Mouse (Mus musculus): ENCODE results near the gene Clpsl2.

The Clpsl2 gene

GRCm38 (mm10) chr17:28556635-28557396, 7.6 kb downstream of the Clpsl2 start:
- in situ Hi-C loops (cut with MseI, MboI): no loop called here

- in situ Hi-C loops (cut with MseI, MboI): no loop called here
Observed at GRCm38 (mm10) chr17:28557772-28558171, 8.6 kb downstream of the Clpsl2 start.

- in situ Hi-C loops (cut with MseI, MboI): no loop called here
Observed at GRCm38 (mm10) chr17:28560598-28560997, 11.4 kb downstream of the Clpsl2 start, which contains the start of gene Clps. TSS of gene Clps (minus strand) at chr17:28560766.

- in situ Hi-C loops (cut with MseI, MboI): no loop called here
Observed at GRCm38 (mm10) chr17:28561613-28562012, 12.4 kb downstream of the Clpsl2 start.

- in situ Hi-C loops (cut with MseI, MboI): no loop called here
Observed at GRCm38 (mm10) chr17:28565181-28565580, 16.0 kb downstream of the Clpsl2 start.

- in situ Hi-C loops (cut with MseI, MboI): no loop called here
Observed at GRCm38 (mm10) chr17:28567541-28567940, 18.3 kb downstream of the Clpsl2 start.

GRCm38 (mm10) chr17:28571868-28572267, 22.7 kb downstream of the Clpsl2 start:
- in situ Hi-C loops (cut with MseI, MboI): no loop called here

- in situ Hi-C loops (cut with MseI, MboI): no loop called here
Observed at GRCm38 (mm10) chr17:28572521-28572920, 23.3 kb downstream of the Clpsl2 start.

- in situ Hi-C loops (cut with MseI, MboI): no loop called here
Observed at GRCm38 (mm10) chr17:28572941-28573340, 23.7 kb downstream of the Clpsl2 start.

- in situ Hi-C loops (cut with MseI, MboI): no loop called here
Observed at GRCm38 (mm10) chr17:28575244-28576125, 26.3 kb downstream of the Clpsl2 start, which contains the start of gene Lhfpl5. TSS of gene Lhfpl5 (plus strand) at chr17:28575641.

GRCm38 (mm10) chr17:28580396-28580795, 31.2 kb downstream of the Clpsl2 start:
- in situ Hi-C loops (cut with MseI, MboI): no loop called here

- in situ Hi-C loops (cut with MseI, MboI): no loop called here
Observed at GRCm38 (mm10) chr17:28581056-28581455, 31.8 kb downstream of the Clpsl2 start.

GRCm38 (mm10) chr17:28586509-28586908, 37.3 kb downstream of the Clpsl2 start:
- in situ Hi-C loops (cut with MseI, MboI): no loop called here

GRCm38 (mm10) chr17:28588591-28588990, 39.4 kb downstream of the Clpsl2 start:
- in situ Hi-C loops (cut with MseI, MboI): no loop called here

GRCm38 (mm10) chr17:28590596-28590995, 41.4 kb downstream of the Clpsl2 start:
- in situ Hi-C loops (cut with MseI, MboI): no loop called here

GRCm38 (mm10) chr17:28591476-28591875, 42.3 kb downstream of the Clpsl2 start:
- in situ Hi-C loops (cut with MseI, MboI): no loop called here

- in situ Hi-C loops (cut with MseI, MboI): no loop called here
Observed at GRCm38 (mm10) chr17:28592998-28593397, 43.8 kb downstream of the Clpsl2 start.

- in situ Hi-C loops (cut with MseI, MboI): no loop called here
Observed at GRCm38 (mm10) chr17:28593965-28594364, 44.8 kb downstream of the Clpsl2 start.

- in situ Hi-C loops (cut with MseI, MboI): no loop called here
Observed at GRCm38 (mm10) chr17:28600780-28601179, 51.6 kb downstream of the Clpsl2 start.

- in situ Hi-C loops (cut with MseI, MboI): no loop called here
Observed at GRCm38 (mm10) chr17:28601557-28602250, 52.5 kb downstream of the Clpsl2 start.
